Mouse (Mus musculus) bone marrow macrophage, adult 2 months (primary cell): ENCODE measurements around the gene Anxa9.

Source experiments
- CTCF ChIP-seq: IDR thresholded peaks from 2 replicates; pipeline ENCODE4 v1.5.1; 2012; ENCODE audit warnings: low read depth, mild to moderate bottlenecking, low read length, moderate library complexity
- POLR2A ChIP-seq: IDR thresholded peaks from 2 replicates; pipeline ENCODE4 v1.6.1; 2012; ENCODE audit warnings: mild to moderate bottlenecking, low read depth, low read length, borderline replicate concordance

GRCm38 (mm10) chr3:95269789-95270188 lies 37.2 kb downstream of the Anxa9 start:
- TF ChIP-seq CTCF, result no peak
- TF ChIP-seq POLR2A, result no peak
